Mouse (Mus musculus) testis, postnatal 14 days (tissue): ENCODE measurements around the gene Rpp14.

Experiments
- DNase-seq: peaks from one replicate; pipeline ENCODE4 v3.0.0; 2021; ENCODE audit warnings: low spot score

Gene Rpp14

DNA sequence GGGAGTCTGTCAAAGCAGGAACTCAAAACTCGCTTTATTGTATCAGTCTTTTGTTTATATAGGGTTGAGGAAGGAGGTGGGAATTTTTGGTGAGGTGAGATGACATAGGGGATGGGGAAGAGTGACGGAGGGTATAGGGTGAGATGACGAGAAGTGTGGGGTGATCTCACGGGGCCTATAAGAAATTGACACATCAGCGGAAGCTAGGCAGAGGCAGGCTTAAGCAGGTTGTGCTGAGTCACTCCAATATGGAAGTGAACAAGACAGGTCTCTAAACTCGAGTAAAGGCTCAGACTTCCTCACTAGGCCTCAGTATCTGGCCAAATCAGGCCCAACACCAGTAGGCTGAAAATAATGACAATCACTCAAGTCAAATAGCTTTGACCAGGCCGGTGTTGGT, 20.2 kb upstream of the Rpp14 start:
- no peak for DNase-seq

DNA sequence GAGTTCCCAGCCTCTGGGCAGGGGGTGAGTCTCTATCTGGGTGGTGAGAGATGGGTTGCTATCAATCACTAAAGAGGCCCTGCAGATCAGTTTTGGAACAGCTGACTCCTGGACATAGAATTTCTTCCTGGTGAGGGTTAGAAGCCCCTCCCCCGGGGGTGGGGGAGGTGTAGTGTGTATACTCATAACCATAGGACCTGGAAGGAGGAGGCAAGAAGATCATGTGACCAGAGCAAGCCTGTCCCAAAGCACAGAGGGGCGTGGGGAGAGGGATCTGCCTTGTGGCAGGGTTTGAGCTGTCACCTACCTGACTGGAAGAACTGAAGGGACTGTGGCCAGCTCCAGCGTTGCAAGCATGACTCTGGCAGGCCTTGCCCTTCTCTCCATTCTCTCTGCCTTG, 18.1 kb upstream of the Rpp14 start:
- no peak for DNase-seq

DNA sequence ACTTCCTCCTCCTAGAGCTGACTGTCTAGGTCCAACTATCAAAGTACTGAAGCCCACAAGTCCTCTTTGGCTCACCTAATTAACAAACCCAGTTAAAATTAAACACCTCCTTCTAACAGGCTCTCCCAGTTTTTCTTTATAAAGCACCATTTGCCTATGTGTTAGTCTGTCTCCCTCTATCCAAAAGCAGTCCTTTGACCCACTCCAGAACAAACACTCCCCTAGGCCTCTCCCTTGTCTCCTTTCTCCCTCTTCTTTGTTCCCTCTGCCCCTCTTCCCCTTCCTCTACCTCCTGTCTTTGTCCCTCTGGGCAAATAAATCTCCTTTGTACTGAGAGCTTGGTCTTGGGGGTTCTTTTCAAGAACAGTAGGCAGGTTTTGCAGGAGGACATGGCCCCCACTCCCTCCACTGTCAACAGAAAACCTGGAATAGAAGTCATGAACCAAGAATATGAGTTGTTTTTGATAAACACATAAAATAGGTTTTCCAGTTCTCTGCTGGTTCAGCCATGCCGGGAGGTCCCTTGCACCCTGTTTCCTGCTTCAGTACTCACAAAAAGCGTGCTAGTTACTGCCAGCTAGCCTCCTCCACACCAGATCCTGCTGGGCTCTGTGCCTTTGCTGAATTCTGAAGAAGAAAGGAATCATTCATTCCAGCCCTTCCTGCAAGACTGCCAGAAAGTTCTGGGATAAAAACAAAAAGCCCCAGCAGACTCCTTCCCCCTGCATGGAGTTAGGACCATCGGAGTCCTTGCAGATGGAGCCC, 17.4 kb upstream of the Rpp14 start:
- no peak for DNase-seq

DNA sequence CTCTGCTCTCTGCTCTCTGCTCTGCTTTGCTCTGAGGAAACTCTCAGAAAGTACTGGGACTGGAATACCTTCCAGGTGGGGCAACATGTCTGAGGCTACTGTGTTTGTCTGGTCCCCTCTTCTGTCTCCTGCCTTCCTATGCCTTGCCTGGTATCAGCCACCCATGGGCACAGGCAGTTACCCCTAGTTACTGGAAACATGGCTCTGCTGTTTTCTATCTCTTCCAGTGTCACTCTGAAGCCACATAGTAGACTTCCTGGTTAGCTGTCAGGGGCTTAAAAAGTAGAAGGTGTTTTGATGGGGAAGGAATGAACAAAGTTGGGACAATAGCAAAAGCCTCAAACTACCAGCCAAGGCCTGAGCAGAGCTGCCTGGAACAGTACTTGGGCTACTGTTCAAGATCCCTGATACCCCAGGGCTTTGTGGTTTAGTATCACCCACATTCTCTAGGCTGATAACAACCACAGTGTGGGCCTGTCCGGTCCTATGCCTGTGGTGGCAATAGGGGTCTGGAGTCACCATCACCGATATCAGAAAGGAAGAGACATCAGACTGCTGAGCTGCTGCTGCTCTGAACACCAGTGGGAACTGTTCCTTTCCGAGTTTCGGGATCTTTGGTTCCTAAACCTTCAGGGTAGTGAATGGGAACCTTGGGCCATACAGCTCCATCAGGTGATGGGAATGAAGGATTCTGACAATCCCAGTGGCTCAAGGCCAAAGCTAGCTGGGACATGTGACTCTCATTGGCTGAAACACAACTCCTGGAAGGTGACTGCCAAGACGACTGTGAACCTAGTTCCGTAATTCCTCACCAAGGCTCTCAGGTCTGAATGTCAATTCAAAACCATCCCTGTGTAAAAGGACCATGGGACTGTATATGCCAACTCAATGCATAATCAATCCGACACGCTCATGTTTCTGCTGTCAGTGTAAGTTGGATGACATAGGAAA, 16.1 kb upstream of the Rpp14 start:
- DNase-seq: no peak

DNA sequence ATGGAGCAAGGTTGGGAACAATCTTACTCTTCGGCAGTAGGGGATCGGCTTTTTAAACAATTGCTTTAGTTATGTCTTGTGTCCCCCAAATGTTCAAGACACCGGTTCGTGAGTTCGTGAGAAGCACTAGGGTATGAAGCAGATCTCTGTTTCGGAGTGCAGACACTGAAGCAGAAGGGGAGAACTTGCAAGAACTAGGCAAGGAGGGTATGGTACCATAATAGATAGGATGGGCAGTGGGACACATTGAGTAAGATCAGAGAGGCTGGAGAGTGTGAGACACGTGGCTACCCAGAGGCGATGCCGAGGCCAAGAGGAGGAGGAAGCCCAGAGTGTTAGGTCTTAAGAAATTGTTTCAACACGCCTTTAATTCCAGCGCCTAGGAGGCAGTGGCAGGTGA, 551 bp downstream of the Rpp14 start:
- peak; percentile 26 for DNase-seq

DNA sequence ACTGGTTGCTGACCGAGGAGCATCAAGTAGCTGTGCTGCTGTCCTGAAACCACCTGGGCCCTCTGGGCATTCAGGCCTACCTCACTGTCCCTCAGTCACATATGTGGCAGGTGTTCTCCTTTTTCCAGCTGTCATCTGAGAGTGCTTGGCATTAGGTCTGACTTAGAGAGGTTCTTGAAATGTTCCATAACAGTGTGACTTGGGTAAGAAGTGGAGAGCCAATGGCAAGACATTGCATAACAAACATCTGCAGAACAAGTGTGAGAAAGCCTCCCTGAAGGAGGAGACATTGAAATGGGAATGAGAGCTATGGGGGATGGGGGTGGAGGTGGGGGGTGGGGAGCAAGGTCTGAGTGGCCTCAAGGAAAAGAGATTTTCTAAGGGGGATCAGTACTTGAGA, 2.8 kb downstream of the Rpp14 start:
- DNase-seq: no peak

DNA sequence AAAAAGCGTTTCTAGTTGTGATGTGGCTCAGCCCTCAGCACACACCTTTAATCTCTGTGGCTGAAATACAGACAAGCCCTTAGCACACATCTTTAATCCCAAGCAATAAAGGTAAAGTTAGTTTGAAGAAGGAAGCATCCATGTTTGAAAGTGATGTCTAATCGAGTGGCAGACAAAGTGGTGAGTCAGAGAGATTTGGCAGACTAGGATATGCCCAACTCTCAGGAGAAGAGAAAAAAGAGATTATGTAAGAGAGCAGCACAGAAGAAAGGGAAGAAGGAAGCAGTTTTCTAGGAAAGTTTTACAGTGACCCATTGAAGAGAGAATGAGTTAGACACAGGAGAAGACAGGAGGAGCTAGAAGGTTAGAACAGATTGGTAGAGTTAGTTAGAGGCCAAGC, 8.8 kb downstream of the Rpp14 start:
- DNase-seq: no peak

DNA sequence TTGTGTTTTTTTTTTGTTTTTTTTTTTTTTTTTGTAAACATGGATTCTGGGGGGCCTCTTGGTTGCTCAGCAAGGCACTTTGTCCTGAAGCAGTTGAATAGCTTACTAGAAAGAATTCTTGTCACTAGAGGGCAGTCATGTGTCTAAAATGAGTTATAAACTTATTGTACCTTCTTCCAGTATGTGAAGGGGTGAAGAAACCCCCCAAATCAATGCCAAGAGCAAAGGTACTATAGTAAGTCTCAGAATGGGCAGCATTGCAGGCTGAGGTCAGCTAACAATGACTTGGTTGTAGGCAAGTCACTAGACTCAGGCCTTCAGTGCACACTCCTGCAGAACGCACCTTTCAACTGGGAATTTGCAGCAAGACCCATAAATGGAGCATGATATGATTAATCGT, 12.4 kb downstream of the Rpp14 start:
- no peak for DNase-seq

DNA sequence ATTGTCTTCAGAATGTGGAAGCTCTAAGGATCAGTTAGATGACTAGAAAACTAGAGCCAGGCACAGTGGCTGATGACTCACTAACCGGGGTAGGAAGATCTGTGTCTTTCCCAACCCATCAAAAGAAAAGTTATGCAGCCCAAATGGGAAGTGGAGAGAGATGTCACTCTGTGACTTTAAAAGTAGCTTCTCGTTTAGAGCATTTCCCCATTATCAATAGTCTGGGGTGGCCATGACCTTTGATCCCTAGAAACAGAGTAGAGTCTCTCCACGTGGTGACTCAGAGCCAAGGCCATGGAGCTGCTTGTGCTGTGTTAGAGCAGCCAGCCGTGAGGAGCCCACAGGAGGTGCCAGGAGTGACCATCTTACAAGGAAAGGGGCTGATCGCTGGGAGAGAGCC, 13.3 kb downstream of the Rpp14 start:
- no peak for DNase-seq

DNA sequence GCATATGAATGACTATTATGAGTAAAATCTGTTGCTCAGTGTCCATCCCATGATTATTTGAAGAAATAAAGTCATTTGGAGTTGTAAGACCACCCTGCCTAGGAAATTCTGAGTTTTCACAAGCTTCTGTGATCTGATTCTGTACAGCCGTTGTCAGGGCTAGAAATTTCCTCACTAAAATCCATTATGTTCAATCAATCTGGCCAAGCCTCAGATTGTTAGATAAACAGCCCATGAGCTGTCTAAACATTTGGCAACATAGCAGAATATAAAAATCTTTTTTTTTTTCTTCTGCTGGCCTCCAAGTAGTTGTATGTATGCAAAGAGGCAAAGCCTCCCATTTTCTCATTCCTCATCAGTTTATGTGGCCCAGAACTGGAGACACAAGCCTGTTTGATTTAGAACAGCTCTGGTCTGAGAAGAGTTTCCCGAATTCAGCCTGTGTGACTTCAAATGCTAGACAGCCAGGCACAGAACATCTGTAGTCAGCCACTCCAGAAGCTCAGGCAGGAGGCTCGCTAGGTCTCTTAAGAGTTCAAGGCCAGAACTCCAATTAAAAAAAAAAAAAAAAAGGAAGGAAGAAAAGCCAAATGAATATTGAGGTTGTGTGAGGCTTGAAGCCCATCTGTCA, 14.9 kb downstream of the Rpp14 start:
- DNase-seq: peak; percentile 20

DNA sequence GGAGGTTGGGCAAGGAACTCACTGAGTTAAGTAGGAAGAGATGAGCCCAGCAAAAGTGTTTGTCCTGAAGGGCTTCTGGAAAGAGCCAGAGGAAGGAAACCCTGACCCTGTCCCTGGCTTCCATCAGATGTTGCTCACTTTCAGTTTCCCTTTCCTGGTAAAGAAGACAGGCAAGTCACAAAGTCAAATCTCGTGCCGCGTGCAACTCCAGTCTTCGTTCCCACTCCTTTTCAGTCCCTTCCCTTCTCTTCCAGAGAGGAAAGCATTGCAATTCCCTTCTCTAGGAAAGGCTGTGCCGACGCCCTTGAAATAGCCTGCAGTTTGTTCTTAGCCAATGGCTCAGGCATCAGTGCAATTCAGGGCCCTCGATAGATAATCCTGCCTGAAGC, 15.4 kb downstream of the Rpp14 start:
- DNase-seq: peak; percentile 13

DNA sequence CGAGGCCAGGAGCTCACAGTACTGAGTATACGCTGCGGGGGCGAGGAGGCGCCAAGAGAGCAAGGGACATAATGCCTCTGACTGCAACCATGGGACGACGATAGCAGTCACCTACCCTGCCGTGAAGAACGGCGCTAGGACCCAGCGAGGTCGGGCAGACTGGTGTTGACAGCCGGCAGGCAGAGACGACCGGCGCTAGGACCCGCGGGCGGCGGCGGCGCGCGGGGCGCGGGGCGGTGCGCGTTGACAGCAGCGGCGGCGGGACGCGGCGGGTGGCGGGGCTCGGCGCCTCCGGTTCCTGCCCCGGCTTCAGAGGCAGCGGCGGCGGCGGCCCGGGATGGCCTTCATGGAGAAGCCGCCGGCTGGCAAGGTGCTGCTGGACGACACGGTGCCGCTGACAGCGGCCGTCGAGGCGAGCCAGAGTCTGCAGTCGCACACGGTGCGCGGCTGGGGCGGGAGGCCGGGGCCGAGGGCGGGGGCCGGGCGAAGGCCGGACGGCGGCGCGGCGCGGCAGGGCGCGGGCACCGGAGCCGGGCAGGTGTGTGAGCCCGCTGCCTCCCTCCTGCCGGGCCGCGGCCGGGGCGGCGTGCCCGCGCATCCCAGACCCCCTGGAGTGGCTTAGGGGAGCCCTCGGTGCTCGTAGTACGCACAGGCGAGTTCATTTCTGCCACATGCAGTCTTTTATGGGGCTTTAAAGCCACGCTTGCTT, 18.0 kb downstream of the Rpp14 start, which contains the start of gene Pxk:
TSS of gene Pxk (plus strand) at position 234 of the 709 bp plus-strand sequence.
- DNase-seq: peak; percentile 92

DNA sequence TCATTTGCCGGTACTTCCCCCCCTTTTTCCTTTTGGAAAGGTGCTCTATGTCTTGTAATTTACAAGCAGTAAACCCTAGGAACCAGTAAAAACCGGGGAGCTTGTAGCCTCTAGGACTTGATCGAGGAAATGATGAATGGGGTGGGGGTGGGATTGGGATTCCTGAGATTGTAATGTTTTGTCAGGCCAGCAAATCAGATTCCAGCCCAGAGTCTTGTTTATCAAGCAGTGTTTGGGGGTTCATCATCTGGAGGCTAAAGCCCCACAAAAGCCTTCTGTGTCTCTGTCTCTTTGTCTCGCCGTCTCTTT, 18.5 kb downstream of the Rpp14 start:
- no peak for DNase-seq

DNA sequence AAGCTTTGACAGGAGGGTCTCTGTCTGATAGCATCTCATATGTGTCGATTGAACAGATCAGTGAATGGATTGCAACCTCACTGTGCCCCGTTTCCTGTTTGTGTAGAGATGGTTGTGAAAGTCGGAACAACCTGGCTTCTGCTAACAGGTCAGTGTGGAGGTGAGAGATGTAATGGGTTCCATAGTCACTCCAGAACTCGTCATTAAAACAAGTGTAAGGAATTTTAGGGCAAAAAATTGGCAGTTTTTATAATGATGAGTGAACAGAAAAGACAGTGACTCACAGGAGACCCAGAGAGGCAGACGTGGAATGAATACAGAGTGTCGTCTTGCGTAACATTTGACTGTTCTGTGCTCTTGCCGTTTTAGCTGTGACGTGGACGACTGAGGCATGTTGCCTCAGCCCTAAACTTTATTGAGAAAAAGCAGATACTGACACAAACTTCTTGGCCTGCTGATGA, 19.4 kb downstream of the Rpp14 start:
- DNase-seq: no peak

DNA sequence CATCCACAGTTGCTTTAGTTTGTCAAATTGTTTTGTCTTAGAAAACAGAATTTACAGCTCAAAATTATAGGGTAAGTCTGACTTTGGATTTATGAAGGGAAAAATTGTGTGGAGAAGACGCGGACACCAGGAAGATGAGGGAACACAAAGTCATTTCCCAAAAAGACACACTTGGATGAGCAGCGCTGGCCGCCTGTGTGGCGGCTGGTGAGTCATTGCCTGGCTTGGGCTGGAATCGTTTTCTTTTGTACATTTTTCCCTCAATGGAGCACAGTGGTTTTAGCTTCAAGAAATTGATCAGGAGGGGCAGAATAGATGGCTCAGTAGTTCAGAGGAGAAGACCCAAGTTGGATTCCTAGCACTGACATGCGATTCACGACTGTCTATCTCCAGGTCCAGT, 21.7 kb downstream of the Rpp14 start:
- no peak for DNase-seq

DNA sequence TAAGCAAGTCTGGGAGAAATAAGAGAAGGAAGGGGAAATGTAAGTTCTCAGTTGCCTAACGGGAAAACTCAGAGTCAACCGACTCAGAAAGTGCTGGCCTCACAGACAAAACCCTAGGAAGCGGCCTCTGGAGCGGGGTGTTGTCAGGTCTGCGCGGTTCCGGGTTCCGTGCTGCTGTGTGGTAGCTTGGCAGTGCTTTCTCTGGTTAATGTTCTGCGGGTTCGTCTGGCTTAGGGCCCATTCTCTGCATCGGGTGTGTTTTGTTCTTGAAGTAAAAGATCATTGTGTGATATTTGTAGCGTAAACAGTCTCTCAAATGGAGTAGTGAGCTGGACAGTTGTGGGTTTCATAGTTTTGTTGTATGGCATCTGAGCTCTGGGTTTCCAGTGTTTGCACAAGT, 22.5 kb downstream of the Rpp14 start:
- DNase-seq: peak; percentile 19

DNA sequence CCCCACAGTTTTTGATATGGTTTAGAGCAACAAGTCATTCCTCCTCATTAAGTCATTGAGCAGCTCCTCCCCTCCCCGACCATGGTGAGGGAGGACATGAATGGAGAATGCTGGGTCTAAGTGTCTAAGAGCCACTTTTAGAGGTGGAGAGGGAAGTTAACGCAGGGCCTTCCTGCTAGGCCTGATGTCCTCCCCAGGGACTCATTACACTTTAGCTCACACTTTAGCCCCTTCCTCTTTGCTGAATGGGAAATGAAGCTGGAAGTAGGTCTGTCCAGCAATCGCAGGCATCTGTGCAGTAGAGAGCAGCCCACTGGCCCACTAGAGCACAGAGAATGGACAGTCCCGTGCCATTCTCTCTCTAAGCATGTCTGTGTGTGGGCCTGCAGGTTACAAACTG, 27.9 kb downstream of the Rpp14 start:
- no peak for DNase-seq

DNA sequence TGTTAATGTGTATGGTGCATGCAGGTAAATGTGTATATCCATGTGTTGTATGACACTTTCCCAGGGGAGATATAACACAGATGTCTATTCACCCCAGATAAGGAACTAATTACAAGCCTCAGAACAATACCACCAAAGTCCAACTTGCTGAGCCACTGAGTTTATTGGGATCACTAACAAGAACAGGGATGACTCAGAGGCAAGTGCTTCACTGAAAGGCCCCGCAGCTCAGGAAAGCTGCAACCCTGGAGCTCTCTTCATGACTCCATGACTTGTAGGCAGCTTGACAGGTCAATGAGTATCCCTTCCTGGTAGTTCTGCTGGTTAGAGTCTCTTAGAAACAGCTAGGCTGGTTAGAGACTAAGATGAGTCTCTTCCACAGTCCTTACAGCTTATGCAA, 28.8 kb downstream of the Rpp14 start:
- no peak for DNase-seq

DNA sequence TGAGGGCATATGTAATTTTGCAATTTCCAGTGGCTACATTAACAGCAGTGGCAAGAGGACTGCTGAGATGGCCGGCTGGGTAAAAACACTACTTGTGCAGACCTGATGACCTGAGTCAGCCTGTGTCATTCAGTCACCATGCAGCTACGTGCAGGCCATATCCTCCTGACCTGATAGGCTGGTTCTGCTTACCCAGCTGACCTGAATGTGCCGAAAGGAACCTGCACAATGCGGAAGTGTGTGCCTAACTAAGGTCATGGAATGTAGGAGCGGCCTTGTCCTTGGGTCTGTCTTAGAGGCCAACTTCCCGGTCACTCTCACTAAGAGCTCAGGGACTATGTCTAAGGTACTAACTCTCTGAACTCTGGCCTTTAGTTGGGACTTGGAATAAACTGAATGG, 31.4 kb downstream of the Rpp14 start:
- no peak for DNase-seq

DNA sequence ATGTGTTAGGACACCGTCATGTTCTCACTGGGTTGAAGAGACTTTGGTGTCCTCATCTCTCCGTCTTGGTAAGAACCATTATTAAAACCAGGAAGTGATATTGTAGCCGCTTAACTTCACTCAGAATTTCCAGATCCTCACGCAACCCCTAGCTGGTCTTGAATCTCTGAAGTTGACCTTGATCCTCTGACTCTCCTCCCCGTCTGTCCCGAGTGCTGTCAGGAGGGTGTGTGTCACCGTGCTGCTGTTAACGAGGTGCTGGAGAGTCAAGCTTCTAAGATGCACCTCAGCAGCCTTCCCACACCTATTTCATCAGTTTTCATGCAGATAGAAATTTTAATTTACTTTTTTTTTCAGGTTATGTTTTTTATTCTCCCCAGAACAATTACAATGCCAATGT, 31.9 kb downstream of the Rpp14 start:
- no peak for DNase-seq

DNA sequence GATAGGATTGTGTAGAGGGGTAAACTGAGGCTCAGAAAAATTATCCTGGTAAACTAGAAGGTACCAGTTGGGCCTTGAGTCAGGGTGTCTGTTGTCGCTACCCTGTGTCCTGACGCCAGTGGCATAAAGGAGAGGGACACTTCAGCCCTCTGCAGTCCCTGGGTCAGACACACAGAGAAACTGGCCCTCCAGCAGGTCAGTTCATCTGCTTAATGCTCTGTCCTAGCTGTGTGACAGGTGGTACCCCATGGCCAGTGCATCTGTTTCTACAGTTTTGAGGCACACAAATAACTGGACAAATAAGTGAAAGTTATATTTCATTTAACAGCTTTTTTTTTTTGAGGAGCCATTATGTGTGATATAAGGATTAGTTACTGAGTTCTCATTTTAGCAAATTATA, 33.4 kb downstream of the Rpp14 start:
- no peak for DNase-seq

DNA sequence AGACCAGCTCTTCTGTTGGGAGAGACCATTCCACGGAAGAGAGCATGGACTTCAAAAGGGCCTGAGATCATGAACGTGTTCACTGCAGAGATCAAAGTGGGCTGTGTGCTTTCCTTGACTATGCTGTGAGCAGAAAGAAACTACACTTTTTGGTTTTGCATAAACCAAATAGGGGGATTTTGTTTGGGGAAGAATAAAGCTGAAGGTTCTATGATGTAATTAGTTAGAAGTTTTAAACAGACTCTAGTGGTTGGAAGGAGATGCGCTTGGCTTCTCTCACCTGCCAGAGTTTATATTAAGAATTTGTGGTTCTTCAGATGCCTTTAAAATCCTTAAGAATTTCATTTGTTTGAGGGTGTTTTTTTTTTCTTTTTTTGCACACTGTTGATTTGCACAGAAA, 34.1 kb downstream of the Rpp14 start:
- no peak for DNase-seq
